Mouse (Mus musculus): ENCODE measurements around the gene Gfra1.

The Gfra1 gene

DNA sequence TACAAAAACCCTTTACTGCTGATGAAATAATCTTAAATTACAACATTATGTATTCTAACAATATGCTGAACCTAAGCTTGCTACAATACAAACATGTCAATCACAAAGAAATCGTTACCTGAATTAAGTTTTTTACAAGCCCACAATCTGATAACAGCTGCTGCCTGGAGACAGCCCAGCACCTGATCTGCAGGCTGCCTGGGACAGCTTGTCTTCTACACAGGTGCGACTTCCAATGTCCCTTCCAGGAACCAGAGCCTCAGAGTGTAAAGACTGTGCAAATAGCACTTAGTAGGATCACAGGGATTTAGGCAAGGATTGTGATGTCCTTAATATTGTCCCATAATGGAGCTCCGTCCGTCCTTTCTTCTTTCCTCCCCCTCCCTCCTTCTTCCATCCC, 204.0 kb downstream of the Gfra1 start:
- in situ Hi-C loops (cut with MboI): no loop called here

DNA sequence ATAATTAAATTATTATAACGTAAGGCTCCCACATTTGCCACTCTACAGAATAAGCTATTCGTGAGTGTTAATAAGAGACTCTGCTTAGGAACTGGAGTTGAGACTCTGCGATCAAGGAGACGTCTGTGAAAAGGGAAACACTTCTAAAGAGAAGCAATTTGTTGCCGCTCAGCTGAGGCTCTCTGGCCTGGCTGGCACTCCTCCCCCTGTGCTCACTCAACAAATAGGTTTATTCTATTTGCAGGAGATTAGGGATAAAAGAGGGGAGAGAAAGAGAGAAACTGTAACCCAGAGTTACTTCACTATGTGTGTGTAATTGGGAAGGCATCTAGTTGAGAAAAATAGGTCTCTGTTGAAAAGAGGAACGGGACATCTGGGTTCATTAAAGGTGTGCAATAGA, 204.6 kb downstream of the Gfra1 start:
- in situ Hi-C loops (cut with MboI): no loop called here

GRCm38 (mm10) chr19:58250237-58250636, 205.5 kb downstream of the Gfra1 start:
- in situ Hi-C loops (cut with MboI): no loop called here

- in situ Hi-C loops (cut with MboI): no loop called here
These were observed 211.6 kb downstream of the Gfra1 start for GRCm38 (mm10) chr19:58244148-58244547.

GRCm38 (mm10) chr19:58243604-58244003, 212.1 kb downstream of the Gfra1 start:
- in situ Hi-C loops (cut with MboI): no loop called here

DNA sequence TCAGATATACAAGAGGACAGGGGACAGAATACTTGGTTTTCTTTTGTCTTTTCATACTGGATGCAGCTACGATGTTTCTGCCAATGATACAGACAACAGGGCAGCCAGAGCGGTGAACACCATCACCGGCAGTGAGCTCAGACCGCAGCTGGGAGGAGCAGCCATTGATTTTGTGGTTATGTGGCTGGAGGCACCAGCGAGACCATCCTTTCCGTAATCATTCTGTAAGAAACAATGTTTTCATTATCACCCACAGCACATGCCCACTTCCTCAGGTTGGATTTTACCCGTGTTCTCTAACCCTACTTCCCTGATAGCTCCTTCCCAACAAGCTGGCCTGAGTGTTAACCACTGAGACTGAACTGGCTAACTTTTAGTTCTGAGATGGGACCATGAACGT, 217.4 kb downstream of the Gfra1 start:
- in situ Hi-C loops (cut with MboI): no loop called here

- in situ Hi-C loops (cut with MboI): no loop called here
These were observed 228.0 kb downstream of the Gfra1 start for GRCm38 (mm10) chr19:58227725-58228124.

DNA sequence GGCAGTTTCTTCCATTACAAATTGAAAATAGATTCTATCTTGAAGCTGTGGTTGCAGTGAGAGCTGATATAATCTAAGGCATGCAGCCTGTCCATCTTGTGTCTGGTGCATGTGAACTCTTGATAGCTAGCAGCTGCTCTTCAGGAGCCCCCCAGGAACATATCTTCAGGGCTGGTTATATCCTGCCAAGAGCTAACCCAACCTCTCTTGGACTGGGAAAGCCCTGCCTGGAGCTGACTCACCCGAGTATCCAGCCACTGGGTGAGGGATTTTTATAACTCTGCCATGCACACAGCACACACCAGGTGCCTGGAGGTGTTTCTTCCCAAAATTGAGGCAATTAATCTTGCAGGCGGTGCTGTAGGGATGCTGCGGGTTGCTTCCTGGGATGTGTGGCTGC, 228.8 kb downstream of the Gfra1 start:
- in situ Hi-C loops (cut with MboI): no loop called here

DNA sequence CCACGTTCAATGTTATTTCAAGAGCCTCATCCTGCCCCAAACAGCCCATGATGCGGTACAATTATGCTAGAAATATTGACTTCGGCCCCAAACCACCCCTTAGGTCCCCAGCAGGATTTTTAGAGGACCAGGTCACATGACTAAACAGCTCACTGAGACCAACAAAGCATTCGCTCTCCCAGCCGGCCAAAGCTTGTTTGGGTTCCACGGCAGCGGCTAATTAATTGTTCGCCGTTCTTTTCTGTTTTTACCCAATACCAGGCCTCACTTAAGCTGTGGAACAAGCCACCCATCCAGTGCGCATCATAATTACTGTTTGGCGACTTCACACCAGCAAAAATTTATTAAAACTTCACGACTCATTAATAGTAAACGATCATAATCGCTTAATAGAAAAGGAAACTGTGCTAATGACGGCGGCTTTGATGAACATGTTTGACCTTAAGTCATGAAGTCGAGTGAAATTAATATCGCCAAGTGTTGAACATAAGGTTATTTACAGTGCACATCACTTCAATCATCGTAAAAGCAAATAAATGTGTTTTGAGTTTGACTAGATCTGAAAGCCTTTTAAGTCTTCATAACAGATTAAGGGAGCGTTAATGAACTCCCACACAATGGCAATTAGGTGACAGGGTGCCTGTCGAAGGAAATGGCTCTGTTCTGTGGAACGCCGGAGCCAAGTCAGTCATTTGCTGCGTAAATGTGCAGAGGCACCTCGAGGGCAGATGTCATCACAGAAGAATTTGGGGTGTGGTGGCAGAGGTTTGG, 235.5 kb downstream of the Gfra1 start:
- in situ Hi-C loops (cut with MboI): no loop called here

- in situ Hi-C loops (cut with MboI): no loop called here
These were observed 238.1 kb downstream of the Gfra1 start for GRCm38 (mm10) chr19:58217591-58217990.

GRCm38 (mm10) chr19:58206496-58207044, 249.1 kb downstream of the Gfra1 start:
- in situ Hi-C loops (cut with MboI): no loop called here

DNA sequence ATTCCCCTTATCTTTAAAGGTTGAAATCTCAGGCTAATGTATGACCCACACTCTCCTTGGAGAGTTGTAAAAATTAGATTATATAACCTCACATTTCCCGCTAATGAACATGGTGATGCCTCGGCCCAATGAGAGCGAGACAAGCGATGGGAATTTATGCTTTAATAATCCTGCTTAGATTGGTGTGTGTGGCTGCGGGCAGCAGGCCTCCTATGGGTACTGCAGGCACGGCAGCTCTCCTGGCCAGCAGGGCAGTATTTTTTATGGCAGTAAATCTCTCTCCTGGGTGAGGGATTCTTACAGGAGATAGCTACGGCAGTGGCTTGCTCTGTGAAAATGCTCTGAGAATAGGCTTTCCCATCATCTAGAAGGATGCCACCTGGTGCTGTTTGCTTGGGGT, 250.2 kb downstream of the Gfra1 start:
- in situ Hi-C loops (cut with MboI): no loop called here

GRCm38 (mm10) chr19:58202627-58203026, 253.1 kb downstream of the Gfra1 start:
- in situ Hi-C loops (cut with MboI): no loop called here

DNA sequence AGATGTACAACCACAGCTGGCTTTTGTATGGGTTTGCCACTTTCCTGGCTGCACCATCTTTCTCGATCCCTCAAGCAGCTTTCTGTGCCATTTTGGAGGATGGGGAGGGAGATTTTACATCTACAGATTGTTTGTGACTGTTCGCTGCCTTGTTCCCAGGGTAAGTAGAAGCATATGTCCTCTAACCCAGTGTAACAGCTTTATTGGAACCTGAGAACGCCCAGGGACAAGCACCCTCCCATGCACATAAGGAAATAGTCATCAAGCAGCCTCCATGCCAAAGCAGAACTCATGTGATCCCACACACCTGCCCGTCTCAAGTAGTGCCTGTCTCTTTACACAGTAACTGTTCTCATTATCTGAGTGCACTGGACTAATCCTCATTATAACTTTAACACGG, 256.0 kb downstream of the Gfra1 start:
- in situ Hi-C loops (cut with MboI): no loop called here

DNA sequence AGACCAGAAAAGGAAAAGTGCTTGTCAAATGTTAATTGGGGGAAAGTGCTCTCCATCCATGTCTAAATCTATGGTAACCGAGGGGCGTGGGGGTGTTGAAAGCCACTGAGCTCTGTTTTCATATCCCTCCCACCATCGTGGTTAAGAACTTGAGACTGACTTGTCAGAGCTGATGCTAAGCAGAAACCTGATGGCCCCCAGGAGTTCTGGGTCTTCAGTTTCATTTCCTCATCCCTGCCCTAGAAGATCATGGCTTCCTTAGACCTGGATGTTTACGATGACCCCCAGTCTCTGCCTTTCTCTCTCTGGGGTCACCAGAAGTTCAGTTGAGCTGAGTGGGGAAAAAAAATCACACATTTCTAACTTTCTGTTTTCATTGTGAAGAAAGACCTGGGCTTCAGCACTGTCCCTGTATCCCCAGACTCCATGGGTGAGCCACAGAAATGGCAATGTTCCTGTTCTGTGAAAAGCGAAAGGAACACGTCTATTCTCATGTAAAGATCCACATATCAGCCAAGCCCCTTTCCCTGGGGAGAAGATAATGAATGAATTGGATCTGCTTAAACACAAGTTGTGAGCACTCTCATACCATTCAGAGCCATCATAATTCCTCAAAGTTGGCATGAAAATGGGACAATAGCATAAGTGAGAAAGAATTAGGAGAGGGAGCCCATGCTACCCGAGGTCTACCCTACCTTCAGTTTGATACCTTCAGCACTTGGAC, 261.8 kb downstream of the Gfra1 start:
- in situ Hi-C loops (cut with MboI): no loop called here

DNA sequence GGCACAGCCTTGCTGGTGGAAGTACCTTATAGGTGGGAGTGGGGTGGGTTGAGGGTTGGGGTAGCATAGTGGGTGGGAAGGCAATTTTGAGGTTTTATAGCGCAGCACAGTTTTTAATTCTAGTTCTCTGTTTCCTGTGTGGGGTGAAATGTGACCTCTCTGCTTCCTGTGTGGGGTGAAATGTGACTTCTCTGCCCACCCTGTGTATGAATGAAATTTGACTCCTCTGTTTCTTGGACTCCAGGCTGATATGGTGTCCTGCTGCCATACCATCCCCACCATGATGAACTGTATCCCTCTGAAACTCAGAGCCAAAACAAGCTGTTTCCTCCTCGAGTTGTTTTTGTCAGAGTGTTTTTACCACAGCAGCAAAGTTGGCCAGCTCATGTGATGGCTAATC, 264.8 kb downstream of the Gfra1 start:
- in situ Hi-C loops (cut with MboI): no loop called here

DNA sequence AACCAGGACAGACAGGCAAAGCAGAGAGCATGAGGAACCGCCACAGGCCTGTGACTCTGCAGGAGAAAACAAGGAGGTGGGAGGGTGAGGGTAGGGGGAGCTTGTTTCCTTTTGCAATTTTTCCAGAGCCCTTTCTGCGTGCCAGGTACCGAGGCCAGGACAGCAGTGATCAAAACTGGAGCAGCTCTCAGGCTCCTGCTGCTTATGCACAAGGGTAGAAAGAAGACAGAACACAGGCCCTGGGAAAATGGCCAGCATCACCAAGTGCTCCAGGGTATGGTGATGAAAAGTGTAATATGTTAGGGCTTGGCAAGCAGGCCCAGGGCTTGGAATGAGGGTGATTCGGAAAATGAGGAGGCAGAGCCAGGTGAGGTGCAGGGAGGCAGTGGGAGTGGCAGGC, 269.2 kb downstream of the Gfra1 start:
- in situ Hi-C loops (cut with MboI): no loop called here
